Mouse (Mus musculus) kidney, postnatal 25 days (tissue): ENCODE data around the gene Psma6.

Experiments
- DNase-seq, 2 experiments: peaks; one replicate each; pipeline ENCODE4 v3.0.0; 2021; ENCODE audit warnings: mixed read lengths in 2 of 2

Psma6 gene

DNA sequence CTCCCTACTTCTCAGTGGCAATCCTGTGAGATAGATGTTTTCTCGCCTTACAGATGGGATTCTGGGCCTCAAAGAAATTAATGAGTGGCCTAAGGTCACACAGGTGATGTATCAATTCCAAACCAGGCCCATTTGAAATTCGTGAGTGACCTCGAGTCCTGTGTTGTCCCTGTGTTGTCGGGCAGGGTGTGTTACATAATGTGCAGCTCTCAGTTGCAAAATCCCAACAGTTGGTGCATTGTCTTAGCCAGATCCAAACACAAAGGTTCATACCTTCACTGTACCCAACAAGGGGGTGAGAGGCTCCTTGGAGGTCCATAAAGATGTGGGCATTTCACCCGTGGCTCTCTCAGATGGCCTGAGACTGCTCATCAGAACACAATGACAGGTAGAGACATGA lies 56.4 kb downstream of the Psma6 start:
- no peak for DNase-seq

DNA sequence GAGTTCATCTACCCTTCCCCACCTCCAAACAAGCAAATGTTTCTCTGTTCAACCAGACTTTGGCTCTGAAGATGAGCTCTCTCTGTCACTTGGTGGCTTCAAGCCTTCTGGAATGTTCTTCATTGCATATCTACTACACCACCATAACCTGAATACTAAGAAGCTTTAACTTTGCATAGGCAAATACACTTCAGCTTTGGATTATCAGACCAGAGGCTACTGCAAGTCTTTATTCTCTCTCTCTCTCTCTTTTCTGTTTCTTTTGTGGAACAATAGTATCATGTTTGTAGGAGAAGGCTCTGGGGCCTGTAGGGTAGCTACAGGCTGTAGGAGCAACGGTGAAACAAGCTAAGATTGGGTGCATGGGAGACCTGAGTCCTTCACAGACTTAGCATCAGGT lies 58.2 kb downstream of the Psma6 start:
- DNase-seq, result no peak

DNA sequence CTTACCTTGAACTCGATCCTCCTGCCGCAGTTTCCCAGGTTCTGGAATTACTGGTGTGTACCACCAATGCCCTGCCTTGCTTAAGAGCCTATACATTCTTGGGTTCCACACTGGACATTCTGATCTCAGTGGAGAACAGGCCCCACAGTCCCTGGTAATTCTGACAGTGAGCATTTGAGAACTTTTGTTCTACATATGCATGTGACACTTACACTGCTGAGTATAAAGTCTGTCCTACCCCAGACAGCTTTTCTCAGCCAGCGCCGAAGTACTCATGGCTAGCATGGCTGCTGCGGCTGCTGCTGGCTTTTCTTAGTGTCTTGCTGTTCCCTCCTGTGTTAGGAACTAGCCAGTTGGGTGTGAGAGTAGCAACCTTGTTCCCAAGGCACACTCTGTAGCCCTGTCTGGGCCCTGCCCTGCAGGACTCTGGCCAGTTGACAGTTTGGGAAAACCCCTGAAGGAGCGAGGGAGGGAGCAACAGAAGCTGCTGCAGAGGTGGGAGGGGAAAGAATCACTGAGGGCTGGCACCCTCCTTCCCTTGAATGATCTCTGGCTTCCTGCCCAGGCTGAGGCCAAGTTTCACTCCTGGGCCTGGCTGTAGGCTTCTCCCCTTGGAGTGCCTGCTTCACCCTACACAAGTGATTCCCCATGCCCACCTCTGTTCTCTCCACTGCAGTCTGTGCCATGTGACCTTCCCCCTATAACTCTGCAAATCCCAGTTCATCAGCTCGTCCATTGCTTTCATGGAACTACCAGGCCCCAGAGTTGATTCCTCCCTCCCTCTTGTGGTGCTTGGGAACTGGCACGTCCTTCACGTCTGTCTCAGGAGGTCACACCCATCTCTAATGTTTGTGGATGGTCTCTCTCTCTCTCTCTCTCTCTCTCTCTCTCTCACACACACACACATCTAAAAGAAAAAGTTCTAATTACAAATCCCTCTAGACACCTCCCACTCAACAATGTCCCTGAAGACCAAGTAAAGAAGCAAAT lies 59.1 kb downstream of the Psma6 start:
- peak; percentile 93 to 94 for DNase-seq

DNA sequence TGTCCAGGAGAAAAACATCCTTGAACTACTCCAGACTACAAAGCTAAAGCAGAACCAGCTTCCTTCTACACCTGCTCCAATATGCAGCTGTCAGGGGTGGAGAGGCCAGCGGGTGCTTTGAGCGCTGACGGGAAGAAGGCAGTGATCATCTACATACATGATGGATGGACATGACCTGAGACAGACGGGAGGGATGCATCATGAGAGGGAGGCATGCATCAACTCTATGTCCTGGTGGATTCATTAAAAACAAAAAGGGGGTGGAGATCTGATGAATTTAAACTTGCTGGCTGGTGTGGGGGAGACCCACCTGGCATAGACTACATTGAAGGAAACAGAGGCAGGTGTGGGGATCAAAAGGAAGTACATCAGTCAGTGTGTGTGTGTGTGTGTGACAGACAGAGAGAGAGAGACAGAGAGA lies 60.0 kb downstream of the Psma6 start:
- DNase-seq, result no peak

DNA sequence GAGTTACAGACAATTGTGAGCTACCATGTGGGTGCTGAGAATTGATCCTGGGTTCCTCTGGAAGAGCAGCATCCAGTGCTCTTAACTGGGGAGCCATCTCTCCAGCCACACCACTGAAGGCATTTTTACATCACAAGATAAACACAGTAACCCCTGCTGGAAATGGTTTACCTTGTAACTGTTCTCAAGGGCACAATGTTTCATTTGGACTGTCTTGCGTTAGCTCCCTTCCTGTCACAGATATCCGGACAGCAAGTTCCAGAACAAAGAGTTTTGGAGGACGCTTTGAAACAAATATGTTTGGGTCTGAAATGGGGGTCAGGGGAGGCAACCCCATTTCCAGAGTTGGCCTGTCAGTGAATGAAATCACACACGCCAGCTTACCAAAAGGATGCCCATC lies 61.6 kb downstream of the Psma6 start:
- DNase-seq, result no peak

DNA sequence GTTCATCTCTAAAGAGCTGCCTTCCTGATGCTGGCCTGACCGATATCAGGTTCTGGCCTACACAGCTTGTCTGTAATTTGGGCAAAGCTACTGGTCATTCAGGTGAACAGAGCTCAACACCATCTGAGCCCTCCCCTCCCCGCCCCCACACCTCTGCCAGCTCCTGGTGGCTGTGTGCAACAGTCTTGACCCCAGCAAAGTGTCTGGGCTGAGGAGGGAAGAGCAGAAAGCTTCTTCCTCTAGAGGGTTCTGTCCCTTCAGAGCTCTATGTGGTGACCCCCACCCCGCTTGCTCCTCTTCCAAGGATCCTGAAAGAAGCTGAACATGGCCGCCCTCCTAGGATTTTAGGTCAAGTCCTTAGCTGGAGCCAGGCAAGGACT lies 62.3 kb downstream of the Psma6 start:
- DNase-seq, result no peak

DNA sequence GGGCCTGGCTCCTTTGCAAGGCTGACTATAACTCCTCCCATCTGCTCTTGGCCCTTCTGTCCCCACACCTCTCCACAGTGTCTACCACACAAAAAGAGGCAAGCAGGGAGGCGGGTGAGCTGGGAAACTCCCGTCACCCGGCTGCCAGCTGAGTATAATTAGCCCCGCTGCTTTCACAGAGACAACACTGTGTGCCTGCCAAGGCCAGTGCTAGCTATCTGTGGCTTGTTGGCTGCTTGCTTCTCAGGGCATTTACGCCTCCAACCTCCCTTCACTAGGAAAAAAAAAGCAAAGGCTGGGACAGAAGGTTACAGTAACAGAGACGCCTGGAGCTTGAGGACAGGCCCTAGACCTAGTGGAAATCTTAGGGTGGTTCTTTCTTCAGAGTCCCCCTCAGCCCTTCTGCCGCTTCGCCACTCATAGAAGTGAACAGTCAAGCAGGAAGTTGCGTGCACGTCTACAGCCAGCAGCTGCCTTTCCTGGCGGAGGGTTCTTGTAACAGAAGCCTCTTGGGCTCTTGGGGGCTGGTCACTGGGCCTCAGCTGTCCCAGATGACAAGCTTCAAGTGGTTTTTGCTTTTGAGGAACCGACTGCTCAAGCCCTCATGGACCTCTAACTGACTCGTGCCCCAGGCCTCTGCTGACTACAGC lies 62.8 kb downstream of the Psma6 start:
- DNase-seq, result peak; percentile 57 to 87

DNA sequence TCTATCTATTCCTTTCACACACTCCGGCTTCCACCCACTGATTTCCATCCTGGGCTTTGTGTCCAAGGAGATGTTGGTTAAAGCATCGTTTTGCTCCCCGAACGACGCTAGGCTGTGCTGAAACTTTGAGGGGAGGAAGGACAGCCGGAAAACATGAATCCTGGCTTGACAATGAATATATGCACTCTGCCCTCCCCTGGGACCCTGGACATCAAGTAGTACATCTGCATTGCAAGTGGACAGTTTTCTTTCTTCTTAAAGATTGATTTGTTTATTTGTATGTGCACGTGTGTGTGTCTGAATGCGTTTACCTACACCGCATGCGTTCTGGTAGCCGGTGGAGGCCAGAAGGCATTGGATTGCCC lies 63.4 kb downstream of the Psma6 start:
- no peak for DNase-seq

DNA sequence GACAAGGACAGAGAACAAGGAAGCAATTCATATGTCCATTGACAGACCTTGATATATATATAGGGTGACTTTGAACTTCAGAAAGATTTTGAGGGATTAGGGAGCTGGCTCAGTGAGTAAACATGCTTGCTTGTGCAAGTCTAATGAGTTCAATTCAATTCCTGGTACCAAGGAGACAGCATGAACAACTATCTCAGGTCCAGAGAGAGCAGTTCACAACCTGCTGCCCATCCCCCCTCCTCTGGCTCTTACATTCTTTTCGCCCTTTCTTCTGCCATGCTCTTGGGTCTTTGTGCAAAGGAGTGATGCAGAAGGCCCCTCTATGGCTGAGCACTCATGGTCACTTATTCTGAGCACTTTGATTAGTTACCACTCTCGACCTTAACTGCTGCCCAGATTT lies 64.4 kb downstream of the Psma6 start:
- no peak for DNase-seq

DNA sequence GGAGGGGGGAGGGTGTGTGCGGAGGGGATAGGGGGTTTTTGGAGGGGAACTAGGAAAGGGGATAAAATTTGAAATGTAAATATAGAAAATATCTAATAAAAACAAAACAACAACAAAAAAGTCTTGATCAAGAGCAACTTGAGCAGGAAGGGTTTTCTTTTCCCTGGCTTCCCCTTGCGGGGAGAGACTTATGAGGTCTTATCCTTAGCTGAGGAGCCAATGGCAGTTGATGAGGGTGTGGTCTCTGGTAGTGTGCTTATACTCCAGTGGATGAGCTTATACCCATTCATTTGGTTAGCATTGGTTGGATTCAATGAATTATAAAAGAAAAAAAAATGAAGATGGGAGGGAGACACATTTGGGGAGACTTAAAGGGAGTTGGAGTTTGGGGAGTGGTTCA lies 65.0 kb downstream of the Psma6 start:
- DNase-seq, result no peak

DNA sequence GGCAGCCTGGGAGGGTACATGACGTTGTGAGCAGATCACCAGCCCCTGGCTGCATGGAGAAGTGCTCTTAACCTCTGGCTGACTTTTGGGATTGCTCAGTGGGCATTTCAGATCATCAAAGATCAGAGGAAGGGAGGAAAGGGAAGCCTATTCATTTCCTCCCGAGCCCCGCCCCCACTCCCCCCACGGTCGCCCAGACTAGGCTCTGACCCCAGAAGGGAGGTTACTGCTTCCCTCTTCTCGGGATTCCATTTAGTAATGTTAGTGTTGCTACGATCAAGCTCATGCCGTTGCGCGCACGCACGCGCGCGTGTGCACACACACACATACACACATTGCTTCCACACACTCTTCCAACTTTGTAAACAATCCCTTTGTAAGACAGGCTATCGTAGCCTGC lies 66.4 kb downstream of the Psma6 start:
- peak; percentile 51 to 64 for DNase-seq

DNA sequence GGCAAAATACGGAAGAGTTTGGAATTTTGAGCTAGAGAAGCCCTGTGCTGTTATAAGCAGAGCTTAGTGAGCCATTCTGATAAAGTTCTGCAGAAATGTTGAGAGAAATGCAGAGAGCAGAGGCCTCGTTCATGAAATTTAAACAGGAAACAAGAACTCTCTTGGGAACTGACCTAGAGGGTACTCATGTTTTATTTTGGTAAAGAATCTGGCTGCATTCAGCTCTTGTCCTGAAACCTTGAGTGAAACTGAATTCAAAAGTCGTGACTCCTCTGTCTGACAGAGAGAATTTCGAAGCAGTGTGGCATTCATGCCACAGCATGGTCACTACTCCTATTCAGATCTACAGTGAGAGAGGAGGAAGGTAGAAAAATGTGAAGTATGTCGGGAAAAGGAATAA lies 68.8 kb downstream of the Psma6 start:
- no peak for DNase-seq

DNA sequence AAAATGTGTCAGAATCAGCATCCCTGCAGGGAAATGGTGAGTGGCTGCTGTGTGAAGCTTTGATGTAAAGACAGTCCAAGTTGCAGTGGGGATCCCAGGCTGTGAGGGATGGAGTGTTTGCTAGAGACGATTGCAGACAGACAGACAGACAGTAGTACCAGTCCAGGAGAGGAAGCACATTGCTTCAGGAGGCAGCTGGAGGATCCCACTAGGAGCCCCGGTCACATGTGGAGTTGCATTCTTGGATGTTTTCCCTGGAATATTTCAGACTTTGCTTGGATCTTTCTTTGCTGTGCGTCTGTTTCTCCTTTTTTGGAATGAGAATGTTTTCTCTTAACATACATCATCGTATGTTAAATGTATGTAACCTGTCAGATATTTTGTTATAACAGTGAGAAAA lies 69.9 kb downstream of the Psma6 start:
- no peak for DNase-seq

DNA sequence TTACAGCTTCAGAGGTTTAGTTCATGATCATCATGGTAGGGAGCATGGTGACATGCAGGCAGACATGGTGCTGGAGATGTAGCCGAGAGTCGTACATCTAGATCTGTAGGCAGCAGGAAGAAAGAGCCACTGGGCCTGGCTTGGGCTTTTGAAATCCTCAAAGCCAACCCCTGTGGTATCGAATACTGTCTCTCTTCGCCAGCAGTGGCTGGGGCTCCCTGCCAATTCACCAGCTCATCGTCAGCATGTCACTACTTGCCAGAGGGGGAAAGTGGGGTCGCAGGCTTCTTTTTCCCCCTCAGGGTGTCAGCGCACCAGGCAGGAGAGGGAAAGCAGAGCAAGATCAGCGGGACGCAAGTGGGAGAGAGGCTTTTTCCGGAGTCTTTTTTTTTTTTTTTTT lies 71.2 kb downstream of the Psma6 start:
- DNase-seq, result no peak

DNA sequence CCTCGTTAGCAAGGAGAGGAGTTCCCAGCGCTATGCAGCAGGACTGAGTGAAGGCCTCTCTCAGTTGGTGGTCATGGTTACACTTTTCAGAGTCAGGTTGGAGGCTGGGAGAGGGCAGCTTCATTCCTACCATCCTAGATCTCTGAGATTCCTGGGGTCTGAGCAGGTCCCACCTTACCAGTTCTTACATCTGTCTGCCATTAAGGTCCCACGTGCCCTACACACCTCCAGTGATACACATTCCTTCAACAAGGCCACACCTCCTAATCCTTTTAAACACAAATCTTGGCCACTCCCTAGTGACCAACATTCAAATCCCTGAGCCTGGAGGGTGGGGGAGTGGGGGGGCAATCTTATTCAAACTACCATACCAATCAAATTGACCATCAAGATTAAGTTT lies 72.1 kb downstream of the Psma6 start:
- no peak for DNase-seq

DNA sequence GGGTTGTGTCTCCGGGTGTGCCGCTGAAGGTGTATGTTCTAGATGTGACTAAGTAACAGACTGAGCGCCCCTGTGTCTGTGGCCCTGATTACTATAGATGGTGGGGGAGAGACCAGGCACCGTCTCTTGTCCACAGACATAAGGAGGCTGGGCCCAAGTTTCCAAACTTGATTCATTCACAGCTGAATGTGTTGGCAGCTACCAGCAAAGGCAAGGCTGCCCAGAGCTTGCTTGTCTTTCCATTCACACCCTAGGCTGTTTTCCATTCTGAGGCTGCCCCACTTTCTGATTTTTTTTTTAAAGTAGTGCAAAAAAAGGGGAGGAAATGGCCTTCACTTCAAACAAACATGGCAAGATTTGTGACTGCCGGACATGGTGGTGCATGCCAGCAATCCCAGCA lies 72.9 kb downstream of the Psma6 start:
- no peak for DNase-seq

DNA sequence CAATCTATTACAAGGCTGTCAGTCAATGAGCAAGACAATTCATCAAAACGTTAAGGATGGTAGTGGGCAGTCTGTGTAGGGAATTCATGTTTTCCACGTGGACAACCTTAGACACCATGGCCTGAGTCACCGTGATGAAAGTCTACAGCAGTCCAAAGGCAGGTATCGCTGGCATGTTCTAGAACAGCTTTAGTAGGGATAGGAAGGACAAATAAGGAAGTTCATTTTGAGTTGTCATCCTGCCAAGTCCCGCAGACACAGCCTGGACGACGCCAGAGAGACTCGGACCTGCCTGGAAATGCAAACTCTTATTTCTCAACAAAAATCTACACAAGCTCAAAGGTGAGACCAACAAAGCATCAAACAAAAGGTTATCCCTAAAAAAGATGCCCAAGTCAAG lies 75.7 kb downstream of the Psma6 start:
- no peak for DNase-seq

DNA sequence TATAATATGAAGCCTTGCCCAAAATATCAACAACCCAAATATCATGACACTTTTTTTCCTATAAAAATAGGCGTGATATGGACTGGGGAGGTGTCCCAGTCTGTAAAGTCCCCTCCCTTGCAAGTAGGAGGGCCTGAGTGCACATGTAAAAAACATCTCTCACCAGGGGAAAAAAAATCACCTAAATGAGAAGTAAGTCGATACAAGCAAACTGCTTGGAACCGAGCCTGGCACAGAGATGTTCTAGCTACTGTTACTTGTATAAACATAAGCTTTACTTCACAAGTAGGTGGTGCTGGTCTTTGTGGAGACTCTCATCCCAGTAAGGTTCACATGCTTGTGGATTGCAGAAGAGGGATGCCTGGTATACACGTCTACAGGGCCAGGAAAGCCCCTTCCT lies 76.9 kb downstream of the Psma6 start:
- DNase-seq, result no peak

DNA sequence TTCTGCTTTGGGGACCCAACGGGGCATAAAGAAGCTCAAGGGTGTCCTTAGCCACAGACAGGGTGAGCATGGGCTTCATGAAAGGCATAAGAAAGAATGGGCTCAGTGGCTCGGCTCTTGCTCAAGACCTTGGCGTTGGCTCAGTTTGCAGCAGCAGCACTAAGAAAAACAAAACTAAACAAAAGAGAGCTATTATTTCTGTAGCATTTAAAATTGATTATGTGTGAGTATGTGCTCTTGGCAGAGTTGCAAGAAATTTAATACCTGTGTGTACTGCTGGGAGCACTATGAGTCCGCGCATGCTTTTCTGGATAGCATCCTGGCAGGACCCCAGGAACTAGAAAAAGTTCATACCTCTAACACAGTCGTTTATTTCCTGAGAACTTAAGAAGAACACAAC lies 77.7 kb downstream of the Psma6 start:
- no peak for DNase-seq

DNA sequence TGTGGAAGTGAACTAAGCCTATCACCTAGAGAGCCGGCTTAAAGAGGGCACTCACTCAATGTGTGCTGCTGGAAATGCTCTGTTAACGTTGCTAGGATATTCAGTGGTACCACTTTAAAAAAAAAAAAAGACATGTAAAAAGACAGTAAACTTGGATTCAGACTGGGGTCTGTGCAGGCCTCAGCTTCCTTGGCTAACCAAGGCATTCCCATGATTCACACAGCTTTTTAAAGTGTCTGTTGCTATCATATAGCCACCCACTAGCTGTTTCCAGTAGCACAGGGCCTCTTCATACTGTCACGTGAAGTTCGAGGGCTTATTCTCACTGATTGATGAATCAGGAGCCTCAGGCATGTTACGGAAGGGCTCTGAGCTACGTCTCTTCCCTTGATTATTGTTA lies 78.4 kb downstream of the Psma6 start:
- DNase-seq, result no peak

DNA sequence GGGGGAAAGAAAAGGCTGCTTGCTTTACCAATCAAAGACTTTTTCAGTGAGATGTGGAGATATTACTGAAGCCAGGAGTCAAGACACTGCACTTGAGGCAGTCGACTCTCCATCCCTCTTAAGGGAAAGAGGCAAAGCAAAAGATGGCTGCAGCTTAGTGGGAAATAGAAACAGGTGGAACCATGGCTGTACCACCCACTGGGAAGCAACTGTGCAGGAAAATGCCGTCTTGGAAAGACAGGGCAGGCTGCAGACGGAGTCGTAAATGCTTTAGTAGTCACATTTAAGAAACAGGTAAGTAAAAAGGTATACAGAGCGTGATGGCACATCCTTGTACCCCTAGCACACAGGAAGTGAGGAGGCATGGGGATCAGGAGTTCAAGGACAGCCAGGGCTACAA lies 79.1 kb downstream of the Psma6 start:
- no peak for DNase-seq

DNA sequence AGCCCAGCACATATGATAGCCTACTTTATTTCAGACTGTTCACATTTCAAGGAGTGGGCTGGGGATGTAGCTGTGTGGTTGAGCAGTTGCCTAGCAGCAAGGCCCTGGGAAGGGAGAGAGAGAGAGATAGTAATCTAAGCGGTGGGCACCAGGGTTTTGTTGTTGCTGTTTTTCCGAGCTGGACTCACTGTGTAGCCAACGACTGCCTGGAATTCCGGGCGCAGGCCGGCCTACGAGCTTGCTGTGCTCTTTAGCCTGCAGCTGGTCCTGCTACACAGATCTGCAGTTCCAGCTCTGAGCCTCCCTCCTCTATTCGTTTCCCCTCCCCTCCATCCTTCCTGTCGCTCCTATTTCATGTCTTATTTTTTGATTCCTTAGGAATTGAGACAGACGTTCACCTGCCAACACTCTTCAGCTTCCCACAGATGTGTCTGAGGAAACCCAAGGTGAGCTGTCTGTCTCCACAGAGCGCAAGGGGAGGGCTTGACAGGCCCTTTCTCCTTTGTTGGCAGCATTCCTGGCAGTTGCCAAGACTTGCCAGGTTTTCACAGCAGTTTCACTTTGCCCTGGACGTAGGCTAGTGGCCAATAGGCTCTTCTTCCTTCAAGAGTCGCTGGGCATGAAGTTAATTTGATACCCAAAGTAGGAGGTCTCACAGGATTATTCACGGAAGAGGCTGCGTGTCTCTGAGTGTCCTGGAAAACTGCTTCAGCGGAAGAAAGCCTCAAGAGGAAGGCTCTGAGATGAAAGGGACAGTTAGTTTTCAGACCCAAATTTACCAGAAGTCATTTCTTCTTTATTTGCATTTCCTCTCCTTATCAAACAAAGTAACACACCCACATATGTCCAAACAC lies 80.2 kb downstream of the Psma6 start:
- peak; percentile 87 to 92 for DNase-seq

DNA sequence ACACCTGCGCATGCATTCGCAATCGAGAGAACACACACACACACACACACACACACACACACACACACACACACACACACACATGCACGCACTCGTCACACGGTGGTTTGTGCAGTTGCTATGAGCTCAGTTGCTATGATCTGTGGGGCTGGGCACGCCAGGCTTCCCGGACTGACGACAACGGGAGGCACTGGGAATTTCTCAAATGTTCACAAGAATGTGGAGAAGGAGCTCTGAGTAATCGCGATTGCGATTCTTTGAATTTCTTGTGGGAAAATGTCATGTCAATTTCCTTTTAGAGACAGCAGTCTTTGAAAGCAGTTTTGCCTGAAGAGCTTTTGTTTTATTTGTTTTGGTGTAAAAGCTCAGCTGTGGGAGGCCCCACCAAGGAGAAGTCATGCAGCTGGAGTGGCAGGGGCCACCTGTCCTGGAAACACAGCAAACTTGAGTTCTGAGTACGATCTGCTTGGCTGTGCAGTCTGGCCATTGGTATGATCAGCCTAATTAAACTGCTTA lies 80.9 kb downstream of the Psma6 start:
- DNase-seq, result peak; percentile 25 to 63
